Mouse (Mus musculus): ENCODE data around the gene Baiap2.

DNA sequence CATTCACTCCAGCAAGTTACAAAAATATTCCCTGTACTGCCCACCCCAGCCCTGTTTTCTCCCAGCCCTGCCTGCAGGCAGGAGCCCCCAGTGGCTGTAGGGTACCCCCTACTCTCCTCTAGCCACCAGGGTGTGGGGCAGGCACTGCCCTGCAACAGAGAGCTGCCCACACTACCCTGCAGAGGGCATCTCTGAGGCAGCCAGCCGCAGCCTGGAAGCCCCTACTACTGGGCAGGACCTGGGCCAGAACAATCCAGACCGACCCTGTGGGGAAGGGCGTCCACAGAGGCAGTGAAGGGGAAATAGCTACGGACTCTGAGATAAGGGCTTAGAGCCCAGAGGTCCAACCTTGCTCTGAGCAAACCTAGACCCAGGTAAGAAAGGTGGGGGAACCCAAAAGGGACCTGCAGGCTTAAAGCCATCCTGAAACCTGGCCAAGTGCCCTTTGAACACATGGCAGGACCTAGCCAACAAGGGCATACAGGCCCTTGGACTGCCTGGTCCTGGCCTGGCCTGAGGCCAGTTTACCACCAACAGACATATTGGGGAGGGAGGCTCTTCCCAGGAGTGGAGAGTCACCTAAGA is 65.0 kb downstream of the Baiap2 start:
- TF ChIP-seq CTCF (IDR thresholded peaks at IDR 0.05; ENCODE audit: insufficient read depth, low read depth, low read length) (no peak), POLR2A (IDR thresholded peaks at IDR 0.05; ENCODE audit: insufficient read depth, low read depth, low read length) (no peak)

Measured in olfactory bulb, adult 2 months (tissue).